Mouse (Mus musculus) gastrocnemius, postnatal 25 days (tissue): ENCODE data around the gene Tcn2. TPM values are rescaled to one million over a fixed set of nuclear protein-coding genes. Genes with fewer than 3 reads are reported as not detected.

ENCODE experiments used
- DNase-seq: peaks from one replicate; pipeline ENCODE4 v3.0.0; 2022
- total RNA-seq, 2 experiments: library from RNA; stranded (reverse); gene quantifications; 1 replicate in 1 of 2; 2 replicates in 1 of 2; pipeline ENCODE4 v1.2.3; 2021

Tcn2 gene
- total RNA-seq, 2 experiments from 2014 or later, result 11.6 to 22.6 TPM

DNA sequence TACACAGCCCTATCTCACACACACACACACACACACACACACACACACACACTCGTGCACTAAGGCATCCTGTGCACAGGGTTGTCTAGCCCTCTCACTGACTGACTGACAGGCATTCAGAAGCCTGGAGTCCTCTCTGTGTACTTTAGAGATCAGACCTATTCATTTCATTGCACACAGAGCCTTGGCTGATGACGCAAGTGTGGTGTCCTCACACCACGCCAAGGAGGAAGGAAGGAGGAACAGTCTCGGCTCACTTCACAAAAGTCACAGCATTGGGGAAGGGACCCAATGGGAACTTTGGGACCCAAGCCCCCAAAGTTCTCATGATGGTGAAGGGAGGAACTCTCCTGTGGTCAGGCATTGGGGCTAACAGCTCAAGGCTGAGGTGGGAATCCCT, 1.9 kb downstream of the Tcn2 start:
- peak; percentile 3 for DNase-seq

DNA sequence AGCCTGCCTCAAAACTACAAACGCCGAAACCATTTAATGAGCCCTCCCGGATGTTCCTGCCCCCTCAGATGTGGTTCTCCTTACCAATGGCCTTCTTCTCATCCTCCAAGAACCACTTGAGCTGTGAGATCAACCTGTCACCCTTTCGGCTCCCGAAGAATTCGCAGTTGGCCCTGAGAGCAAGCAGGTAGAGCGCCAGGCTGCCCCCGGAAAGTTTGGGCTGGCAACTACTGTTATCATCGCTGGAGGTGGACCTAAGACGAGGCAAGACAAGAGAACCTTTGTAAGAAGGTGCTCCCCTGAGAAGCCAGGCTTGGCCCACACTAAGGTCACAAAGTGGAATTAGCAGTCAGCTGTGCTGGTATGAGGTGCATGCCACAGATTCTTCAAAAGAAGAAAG, 6.0 kb downstream of the Tcn2 start:
- DNase-seq, result peak; percentile 4

DNA sequence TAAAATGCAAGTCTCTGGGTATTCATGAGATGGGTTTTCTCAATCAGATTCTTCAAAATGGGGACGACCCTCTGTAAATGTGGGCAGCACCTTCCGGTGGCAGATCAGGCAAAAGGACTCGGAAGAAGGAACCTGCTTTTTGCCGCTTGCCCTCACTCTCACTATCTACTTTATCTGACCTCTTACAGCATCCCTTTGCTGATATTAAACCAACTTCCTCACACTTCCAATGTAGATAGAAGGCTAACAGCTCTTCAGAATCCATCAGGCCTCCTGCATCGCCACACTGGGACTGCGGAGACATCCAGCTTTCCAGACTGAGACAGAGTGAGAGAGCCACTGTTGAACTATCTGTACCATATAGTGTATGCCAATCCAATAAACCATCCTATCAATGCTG, 9.2 kb downstream of the Tcn2 start:
- no peak for DNase-seq

DNA sequence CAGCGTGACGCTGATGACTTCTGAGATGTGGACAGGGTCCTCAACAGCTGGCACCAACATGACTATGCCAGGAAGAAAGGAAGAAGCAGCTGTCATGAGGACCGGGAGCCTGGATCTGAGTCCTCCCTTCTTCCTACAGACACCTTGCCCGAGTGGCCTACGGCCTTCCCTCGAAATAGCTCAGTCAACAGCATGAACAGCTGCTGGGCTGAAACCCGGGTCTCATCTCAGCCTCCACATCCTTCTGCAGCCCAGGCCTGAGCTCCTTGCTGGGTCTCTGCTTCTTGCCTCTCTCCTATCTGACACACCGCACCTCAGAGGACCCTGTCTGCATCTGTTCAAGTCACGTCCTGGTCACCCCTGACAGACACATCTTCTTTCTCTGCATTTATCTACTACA, 9.8 kb downstream of the Tcn2 start:
- DNase-seq, result no peak

DNA sequence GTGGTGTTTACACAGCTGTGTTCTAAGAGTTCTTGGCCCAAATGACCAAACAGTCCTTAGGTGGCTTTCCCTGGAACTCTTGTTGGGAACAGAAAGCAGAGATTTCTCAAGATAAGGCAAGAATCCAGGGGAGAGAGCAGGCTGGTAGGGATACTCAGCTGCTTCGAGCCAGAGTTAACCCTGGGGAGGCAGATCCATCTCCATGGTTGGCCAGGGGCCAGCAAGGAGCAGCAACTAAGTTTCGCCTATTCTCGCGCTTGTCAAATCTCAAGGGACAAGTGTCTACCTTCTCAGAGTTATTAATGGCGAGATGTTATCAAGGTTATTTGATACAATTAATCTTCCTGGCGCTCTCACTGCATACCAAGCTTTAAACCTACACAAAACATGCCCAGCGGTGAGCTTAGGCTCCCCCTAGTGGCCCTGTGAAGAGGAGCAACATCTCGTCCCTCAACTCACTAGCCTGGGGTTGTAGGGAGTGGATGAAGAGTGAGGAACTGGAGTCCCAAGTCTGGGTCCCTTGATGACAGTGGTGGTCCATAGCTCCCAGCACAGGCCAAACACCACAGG, 10.6 kb downstream of the Tcn2 start:
- no peak for DNase-seq

DNA sequence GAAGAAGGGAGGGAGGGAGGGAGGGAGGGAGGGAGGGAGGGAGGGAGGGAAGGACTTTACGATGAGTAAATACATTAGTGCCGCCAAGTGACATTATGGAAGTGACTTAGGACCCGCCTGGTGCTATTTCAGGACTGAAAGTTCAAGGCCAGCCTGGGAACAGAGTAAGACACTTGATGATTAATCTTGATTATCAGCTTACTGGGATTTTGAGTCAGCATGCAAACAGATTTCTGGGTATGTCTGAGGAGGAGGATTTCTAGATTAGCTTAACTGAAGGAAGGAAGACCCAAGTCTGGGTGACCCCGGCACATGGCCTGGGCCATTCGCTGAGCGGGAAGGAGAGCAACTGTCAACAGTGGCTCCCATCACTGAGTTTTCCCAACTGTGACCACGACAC, 11.5 kb downstream of the Tcn2 start:
- no peak for DNase-seq

DNA sequence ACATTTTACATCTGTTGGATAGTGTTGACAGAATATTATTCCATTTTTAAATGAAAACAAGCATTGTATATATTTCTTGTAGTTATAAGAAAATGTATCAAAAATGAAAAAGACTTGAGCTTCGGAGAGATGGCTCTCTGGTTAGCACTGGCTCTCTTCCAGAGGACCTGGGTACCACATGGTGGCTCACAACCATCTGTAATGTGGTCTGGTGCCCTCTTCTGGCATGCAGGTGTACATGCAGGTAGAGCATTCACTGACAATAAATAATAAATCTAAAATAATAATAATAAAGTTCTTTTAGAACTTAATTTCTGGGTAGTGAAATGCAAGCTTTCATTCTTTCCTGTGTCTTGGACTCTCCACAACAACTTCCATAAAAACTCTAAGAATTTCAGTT, 13.2 kb downstream of the Tcn2 start:
- DNase-seq, result no peak

DNA sequence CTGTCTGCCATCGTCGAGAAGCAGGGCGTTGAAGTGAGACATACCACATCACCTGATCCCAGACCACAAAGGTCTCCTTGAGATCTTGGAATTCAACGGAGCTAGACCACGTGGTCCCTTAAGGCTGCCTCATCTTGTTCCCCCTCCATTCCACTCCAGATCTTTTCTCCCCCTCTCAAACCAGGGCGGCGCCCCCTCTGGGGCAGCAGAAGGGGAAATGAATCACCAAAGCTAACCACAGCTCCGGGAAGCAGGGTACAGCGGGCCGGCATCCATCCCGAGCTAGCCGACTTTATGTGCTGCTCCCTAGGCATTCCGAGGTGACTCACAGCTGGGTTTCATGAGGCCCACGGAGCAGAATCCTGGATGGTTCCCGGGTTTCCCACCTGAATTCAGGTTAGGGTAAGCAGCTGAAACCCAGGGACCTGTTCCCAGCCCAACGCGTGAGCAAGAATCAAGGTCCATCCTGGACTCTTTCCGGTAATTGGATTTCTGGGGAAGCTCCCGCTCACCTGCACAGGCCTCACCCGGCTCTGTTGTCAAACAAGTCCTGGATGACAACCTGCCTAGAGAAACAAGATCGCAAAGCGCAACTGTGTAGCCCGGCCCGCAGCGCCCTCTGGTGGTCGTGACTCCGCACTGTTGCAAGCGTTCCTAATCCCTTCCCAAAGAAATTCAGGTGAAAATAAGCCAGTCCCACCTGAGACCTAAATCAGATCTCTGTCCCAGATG, 17.7 kb downstream of the Tcn2 start, which contains the start of gene Slc35e4:
Slc35e4 (minus strand) TSS at position 556 of the 732 bp plus-strand sequence.
- peak; percentile 74 for DNase-seq

DNA sequence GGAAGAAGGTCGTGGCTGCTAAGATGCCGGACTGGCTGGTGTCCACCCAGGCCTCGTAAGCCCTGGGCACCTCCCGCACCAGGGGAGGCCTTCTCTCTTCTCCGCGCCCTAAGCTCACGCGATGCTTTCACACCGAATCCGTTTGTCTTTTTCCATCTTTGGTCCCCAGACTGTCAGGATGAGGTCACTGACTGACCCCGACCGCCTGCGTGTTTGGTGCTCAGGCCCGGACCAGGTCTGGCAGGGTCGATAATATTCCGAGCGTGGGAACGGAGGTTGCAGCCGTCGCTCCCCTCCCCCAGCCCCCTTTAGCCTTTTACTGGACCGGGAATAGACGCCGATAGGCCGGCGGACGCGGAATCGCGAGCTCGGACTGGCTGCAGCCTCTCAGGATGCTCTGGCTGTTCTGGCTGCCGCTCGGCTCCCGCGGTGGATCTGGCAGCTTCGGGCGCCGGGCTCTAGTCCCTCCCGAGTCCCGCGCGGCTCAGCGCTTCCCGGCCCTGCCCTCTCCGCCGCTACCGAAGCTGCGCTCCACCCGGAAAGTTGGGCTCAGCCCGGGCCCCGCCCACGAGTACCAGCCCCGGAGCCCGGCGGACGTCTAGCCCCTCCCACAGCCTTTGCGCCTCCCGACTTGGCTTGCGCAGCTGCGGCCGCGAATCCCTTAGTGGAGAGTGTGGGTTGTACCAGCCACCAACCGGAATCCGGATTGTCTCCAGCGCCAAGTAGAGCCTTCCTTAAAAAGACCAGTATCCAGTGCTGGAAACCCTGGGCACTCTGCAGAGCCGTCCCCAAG, 18.4 kb downstream of the Tcn2 start:
- peak; percentile 95 for DNase-seq

DNA sequence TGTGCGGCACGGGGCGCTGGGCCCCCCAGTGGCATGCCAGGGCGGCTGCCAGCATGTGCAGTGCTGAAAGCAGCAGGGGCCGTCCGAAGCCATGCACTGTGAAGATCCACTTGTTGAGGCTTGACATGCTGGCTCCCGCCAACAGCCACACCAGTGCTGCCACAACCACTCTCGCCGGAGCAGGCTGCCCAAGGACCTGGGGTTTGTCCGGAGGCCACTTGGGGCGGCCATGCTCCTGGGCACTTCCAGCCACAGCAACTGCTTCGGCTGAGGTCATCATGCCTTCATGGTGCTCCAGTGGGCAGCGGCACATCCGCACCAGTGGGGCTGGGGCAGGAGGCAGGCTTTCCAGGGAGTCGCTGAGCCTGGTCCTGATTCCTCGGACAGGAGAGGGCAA, 19.1 kb downstream of the Tcn2 start:
- DNase-seq, result peak; percentile 49

DNA sequence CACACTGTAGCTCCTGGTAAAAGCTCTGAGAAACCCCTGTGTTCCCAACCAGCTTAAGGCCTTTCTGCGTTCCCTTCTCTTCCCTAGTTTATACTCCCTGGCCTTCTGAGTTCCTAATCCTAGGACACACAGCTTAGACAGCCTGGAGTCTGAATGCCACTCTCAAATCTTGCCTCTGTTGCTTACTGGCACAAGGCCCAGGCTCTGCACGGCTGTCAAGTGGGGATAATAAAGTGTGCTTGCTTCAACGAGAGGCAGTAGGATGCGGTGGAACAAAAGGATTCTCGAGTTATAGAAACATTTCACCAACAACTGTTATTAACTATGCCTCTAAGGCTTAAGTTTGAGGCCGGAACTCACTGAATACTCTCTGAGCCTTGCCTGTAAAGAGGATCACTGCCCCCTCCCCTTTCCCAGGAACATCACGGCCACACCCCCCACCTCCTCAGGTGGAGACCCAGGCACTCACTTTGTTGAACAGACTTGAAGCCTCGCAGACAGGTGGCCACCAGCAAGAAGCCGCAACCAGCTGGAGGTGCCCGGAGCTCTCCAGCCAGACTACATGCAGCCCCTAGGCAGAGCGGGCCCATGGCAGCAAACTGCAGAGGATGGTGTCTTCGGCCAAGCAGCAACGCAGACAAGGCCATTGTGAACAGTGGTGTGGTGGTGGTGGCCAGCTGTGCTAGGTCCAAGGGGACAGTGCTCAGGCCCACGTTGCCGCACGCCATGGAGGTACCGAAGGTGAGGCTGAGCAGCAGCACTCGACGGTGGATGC, 19.7 kb downstream of the Tcn2 start:
- no peak for DNase-seq

DNA sequence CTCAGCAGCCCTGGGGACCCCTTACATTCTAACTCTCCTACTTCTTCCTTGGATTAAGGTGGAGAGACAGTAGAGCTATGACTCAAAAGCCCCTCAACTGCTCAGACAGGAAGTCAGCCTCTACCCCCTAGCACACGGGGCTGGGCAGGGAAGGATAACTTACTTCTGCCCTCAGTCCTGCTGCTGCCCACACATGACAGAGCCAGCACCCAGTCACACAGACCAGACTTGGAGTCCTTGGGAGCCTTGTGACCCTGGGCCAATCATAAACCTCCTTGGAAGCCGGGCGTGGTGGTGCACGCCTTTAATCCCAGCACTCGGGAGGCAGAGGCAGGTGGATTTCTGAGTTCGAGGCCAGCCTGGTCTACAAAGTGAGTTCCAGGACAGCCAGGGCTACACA, 20.5 kb downstream of the Tcn2 start:
- DNase-seq, result peak; percentile 23

DNA sequence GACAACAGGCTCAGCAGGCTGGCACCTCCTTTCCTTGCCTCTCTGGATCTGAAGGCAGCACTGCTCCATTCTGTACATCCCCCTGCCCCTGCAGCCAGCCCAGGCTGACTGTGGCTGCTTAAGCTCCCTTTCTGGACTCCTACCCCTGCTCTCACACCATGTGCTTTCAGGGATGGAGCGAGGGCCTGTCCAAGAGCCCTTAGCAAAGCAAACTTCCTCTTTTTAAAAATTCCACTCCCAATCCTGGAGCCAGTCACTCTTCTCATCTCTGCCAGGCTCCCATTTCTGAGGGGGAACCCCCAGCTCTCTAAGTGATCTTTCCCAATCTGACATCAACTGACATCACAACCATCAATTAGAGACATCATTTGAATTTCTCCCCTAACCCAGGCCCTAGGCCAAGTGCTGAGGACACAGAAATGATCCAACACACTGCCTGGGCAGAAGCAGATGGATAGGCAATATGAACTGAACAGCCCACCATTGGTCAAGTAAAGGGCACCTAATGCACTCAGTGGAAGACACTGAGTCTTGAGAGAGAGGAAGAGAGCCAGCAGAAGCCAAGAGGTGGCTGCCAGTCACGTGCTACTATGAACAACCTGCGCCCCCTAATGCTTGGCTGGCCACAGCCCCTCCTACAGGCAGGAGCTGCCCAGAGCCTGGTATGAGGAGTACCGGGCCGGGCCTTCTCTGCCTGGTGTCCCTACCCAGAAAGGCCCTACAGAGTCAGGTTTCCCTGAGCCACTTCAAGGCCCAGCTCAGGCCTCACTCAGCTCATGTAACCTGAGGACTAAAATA, 21.2 kb downstream of the Tcn2 start:
- DNase-seq, result peak; percentile 78

DNA sequence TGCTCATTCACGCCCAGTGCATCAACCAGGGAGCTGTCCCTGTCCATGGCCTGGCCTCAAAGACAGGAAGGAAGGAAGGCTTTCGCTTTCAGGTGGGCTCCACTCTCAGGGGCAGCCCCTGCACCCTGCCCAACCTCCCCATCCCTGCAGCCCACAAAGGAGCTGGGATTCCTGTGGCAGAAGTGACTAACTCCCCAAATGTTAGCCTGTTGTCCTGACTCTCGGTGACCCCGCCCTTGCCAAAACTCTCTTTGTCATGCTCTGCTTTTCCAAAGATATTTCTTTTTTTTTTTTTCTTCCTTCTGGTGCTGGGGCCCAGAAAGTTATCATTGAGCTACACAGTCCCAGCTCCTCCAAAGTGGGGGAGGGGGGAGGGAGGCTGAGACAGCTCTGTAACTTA, 22.7 kb downstream of the Tcn2 start:
- no peak for DNase-seq

DNA sequence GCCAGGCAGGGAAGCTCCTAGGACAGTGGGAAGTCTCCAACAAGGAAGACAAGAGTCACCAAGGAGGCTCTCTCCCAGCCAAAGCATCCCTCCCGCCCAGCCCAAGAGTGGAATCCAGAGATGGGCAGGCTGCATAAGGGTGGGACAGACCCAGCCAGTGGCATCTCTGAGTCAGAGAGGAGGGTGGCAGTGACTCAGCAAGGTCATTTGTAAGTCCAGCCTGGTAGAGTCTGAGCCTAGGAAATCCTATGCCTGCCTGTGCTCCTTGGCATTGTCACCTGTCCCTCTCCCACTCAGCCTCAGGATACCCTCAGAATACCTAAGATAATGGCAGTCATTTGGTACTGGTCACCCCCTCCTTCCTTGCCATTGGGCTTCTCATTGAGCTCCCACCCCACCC, 26.5 kb downstream of the Tcn2 start:
- DNase-seq, result no peak

DNA sequence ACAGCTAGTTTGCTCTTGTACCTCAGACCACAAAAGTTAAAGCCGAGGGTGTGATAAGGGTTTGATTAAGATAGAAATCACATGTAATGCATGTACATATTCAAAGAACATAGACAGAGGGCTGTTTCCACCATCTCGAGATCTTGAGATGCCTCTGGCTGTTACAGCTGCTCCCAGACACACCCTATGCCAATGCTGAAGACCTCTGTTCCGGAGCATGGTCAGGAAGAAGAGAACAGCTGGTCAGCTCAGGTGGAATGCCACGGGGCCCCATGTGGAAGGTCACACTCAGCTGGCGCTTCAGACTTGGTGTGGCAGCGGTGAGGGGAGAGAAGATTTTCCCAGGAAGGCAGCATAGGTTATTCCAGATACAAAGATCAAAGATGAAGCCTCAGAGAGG, 27.3 kb downstream of the Tcn2 start:
- DNase-seq, result no peak

DNA sequence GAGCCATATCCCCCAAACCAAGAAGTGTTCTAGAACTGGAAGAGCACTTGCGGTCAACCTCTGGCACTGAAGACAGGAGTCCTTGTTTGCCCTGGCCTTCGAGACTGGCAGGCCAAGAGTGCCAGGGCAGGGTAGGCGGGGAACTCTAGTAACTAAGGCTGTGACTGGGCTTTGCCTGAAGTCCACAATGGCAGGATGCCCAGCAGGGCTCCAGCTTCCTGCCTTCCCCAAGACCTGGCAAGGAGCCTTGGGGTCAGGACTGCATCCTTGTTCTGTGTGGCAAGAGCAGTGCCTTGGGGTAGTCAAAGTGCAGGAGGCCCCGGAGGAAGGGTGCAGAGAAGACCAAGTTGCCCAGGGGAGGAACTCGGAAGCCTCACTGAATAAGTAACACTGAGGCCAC, 28.9 kb downstream of the Tcn2 start:
- peak; percentile 79 for DNase-seq

DNA sequence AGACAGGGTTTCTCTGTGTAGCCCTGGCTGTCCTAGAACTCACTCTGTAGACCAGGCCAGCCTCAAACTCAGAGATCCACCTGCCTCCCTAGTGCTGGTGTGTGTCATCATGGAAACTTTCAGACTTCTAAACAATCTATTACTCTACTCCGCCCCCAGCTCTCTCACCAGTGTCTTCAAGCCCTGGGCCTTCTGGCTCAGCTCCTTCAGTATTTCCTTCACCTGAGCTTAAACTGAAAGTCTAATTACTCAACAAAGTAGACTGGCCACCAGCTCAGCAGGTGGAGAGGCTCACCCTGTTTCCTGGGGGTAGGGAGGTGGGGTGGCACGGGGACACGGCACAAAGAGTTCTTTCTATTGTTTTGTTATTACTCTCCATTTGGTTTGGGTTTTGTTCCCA, 29.4 kb downstream of the Tcn2 start:
- DNase-seq, result no peak

DNA sequence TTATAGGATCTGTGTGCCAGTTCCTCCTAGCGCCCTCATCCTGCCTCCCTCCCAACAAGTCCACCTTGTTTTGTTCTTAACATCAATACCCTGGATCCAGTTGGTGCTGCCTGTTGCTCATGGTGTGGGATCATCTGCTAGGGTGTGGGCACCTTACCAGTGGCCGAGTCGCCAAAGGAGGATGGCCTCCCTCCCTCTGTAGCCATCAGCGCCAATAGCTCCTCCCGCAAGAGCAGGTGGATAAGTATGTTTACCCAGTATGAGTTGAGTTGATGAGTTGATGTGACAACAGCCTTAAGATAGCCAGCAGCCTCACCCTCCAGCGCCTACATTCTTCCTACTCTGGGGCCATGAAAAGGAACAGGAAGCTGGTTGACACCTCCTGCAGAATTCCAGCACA, 31.7 kb downstream of the Tcn2 start:
- DNase-seq, result no peak

DNA sequence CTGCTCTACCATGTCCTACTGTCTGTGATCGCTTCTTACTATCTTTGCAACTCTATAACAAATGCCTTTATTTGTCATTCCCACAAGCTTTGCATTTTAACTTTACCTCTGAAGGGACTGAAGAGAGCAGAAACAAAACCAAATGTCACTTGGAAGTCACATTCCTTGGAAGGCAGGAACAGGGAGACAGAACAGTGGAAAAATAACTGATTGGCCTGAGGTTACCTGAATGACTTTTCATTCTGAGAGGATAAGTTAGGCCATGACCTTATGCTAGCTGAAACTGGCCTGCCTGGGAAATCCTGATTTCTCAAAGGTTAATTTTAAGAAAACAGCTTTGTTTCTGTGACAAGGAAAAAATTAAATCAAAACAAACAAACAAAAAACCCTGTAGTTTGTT, 36.0 kb downstream of the Tcn2 start:
- DNase-seq, result no peak

DNA sequence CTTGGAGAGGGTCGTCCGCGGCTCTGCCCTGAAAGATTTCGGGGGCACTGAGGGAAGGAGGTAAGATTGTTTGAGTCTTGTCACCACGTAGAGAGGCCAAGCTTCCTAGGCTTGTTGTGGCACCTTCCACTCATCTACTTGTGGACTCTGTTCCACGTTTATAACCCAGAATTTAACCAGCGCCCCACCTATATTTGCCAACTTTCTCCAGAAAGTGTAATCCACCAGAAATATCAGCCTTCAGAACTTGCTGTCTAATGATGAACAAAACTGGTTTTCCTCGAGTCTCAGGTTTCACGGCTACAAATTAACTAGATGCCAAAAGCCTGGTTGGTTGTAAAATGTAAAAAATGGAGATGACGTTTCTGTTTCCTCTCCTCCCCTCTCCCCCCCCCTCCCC, 36.5 kb downstream of the Tcn2 start:
- DNase-seq, result no peak
